22 mouse cellular contexts compared by ENCODE assay signal in the genomic region with DNA sequence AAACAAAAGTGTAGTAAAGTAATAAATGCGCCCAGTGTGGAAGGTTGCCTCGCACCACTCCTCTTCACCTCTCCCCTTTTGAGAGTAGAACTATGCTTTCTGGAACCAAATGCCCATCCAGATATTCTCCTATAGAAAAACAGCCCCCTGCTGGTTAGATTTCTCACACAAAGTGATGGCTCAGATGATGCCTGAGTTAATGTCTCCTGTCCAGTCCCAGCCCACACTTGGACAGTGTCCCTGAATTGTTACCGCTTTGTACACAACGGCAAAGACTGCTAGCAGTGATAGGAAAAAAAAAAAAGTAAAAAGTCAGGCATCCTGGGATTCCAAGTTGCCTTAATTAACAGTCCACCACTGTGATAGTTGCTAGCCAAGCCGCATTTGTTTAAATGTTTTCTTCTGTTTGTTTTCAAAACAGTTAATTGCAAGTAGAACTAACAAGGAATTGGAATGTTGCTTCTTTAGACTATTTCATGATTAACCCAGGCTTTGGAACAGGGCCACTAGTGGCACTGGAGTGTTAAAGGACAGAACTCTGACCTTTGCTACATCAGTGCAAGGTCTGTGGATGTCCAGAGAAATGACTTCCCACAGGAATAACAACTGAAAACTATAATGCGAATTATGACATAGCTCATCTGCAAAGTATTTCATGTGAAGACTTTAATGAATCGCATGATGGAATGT. TPM values are rescaled to one million over a fixed set of nuclear protein-coding genes. Genes with fewer than 3 reads are reported as not detected.
A peak's percentile ranks its signal among the peaks of the same experiment; 100 is the strongest.
DNase-seq lines count a peak whose midpoint lies in the region; ATAC-seq and TF ChIP-seq lines count a peak whose summit lies in the region.
"Had no signal": no experiment of that assay in that cellular context is flagged by ENCODE, and none has a peak within 500 bp of the region (broad histone marks: within the 10 kb centered on the region; RNA-seq: fewer than 3 reads in every experiment).

No protein-coding gene starts in this region.

- peak; percentile 8; the same call in 1 of the 2 replicates for TF ChIP-seq CTCF in lung, embryonic 14.5 days (IDR thresholded peaks at IDR 0.05; ENCODE audit: low read depth)
- peak; percentile 40; the same call in 1 of the 2 replicates for TF ChIP-seq CTCF in kidney, postnatal 0 days (IDR thresholded peaks at IDR 0.05; ENCODE audit: low read depth)

- H3K4me3 ChIP-seq in lung, embryonic 14.5 days (ENCODE audit: low read depth, low read length) = no peak overlapping the region
- H3K4me3 ChIP-seq in kidney, postnatal 0 days (replicated peaks; ENCODE audit: low read depth, low read length) = no peak overlapping the region
- H3K4me3 ChIP-seq: forebrain, embryonic 10.5 days; midbrain, embryonic 12.5 days had no signal

- no peaks in the 10 kb centered on the region for H3K36me3 ChIP-seq in lung, embryonic 14.5 days (ENCODE audit: insufficient read depth)
- H3K36me3 ChIP-seq in kidney, postnatal 0 days (ENCODE audit: insufficient read depth, low read length) = no peaks in the 10 kb centered on the region
- H3K36me3 ChIP-seq: forebrain, embryonic 10.5 days; midbrain, embryonic 12.5 days had no signal

- WGBS in lung, embryonic 14.5 days = 73% methylated on average over 7 of the region's 7 CpGs
- WGBS in kidney, postnatal 0 days = 67% methylated on average over 7 of the region's 7 CpGs

- no peaks in the 10 kb centered on the region for H3K27me3 ChIP-seq in lung, embryonic 14.5 days (ENCODE audit: insufficient read depth, low read length)
- no peaks in the 10 kb centered on the region for H3K27me3 ChIP-seq in kidney, postnatal 0 days (ENCODE audit: insufficient read depth, low read length)
- H3K27me3 ChIP-seq: CH12.LX; midbrain, embryonic 12.5 days had no signal

- H3K4me2 ChIP-seq in lung, embryonic 14.5 days = no peak overlapping the region
- no peak overlapping the region for H3K4me2 ChIP-seq in kidney, postnatal 0 days (ENCODE audit: low read length)
- H3K4me2 ChIP-seq: heart, embryonic 11.5 days; midbrain, embryonic 12.5 days had no signal

- ATAC-seq in lung, embryonic 14.5 days (ENCODE audit: insufficient read depth) = no peak
- no peak for ATAC-seq in kidney, postnatal 0 days (replicated peaks; ENCODE audit: low FRiP score, low read depth)
- ATAC-seq: activated CD4-positive, CD25-positive, alpha-beta regulatory T cell, adult 4 months; hindbrain, postnatal 0 days had no signal

- H3K27ac ChIP-seq in lung, embryonic 14.5 days (ENCODE audit: low read depth) = no peak overlapping the region
- no peak overlapping the region for H3K27ac ChIP-seq in kidney, postnatal 0 days
- H3K27ac ChIP-seq: forebrain, embryonic 10.5 days; hindbrain, postnatal 0 days; midbrain, embryonic 12.5 days had no signal

- no peaks in the 10 kb centered on the region for H3K9me3 ChIP-seq in lung, embryonic 14.5 days (ENCODE audit: low read depth, low read length)
- H3K9me3 ChIP-seq in kidney, postnatal 0 days (replicated peaks; ENCODE audit: low read length) = no peaks in the 10 kb centered on the region
- H3K9me3 ChIP-seq: forebrain, embryonic 10.5 days; midbrain, embryonic 12.5 days had no signal

- H3K9ac ChIP-seq in lung, embryonic 14.5 days = no peak overlapping the region
- no peak overlapping the region for H3K9ac ChIP-seq in kidney, postnatal 0 days (ENCODE audit: low read depth, low read length)
- H3K9ac ChIP-seq: midbrain, embryonic 12.5 days had no signal

- peak; percentile 25 for DNase-seq in adrenal gland, postnatal 10 days
- no peak for DNase-seq in adrenal gland, postnatal 25 days
- peak; percentile 43 for DNase-seq in lung, embryonic 14.5 days
- no peak for DNase-seq in lung, postnatal 25 days (ENCODE audit: low spot score)
- peak; percentile 21 for DNase-seq in kidney, postnatal 0 days (ENCODE audit: low spot score)
- peak; percentile 4 for DNase-seq in lung, postnatal 36 days
- DNase-seq in frontal cortex, postnatal 36 days (ENCODE audit: low spot score in 2 of 2) = no peak
- no peak for DNase-seq in heart, adult 9 months (ENCODE audit: low spot score in 2 of 2)
- DNase-seq: cerebellum, adult 11 months; cerebellum, postnatal 36 days; gastrocnemius, postnatal 25 days; left cerebral cortex, postnatal 4 days; right cerebral cortex, adult 18-20 months; thymus, postnatal 25 days had no signal

- no peaks in the 10 kb centered on the region for H3K4me1 ChIP-seq in lung, embryonic 14.5 days (ENCODE audit: insufficient read depth)
- H3K4me1 ChIP-seq in kidney, postnatal 0 days (replicated peaks; ENCODE audit: insufficient read depth, low read length) = no peaks in the 10 kb centered on the region
- H3K4me1 ChIP-seq: forebrain, embryonic 10.5 days; midbrain, embryonic 12.5 days had no signal

RNA-seq across cellular contexts. Expression of a gene that starts 29.7 kb away (rescaled TPM):
- 1 to 10 TPM in 1 of 2 experiments, under 1 TPM in 1; 0.72 to 3.7 TPM for total RNA-seq in adrenal gland, postnatal 10 days (2021)
- 0.09 and 0.48 TPM in 2 replicates for total RNA-seq in adrenal gland, postnatal 25 days (2021)
- 0.03 TPM in 1 of 2 replicates, not detected in the other for polyA plus RNA-seq in lung, embryonic 14.5 days (2014; fragmentation: Nextera tagmentation; extraction: Ambion mirVana)
- 0.04 TPM in 2 replicates for polyA plus RNA-seq in kidney, postnatal 0 days (2015; fragmentation: Nextera tagmentation; extraction: Ambion mirVana)
- total RNA-seq: CH12.LX; layer of hippocampus, postnatal 10 days; left cerebral cortex, postnatal 4 days had no signal
- polyA plus RNA-seq: activated CD4-positive, CD25-positive, alpha-beta regulatory T cell, adult 4 months; spleen, adult 2 months had no signal

Comparison
In these comparisons a context has a peak if more than half of its experiments do, and no peak if none do; other contexts are left out.
1. DNase-seq: peak in adrenal gland, postnatal 10 days (single experiment), lung, embryonic 14.5 days (single experiment), kidney, postnatal 0 days (single experiment) and lung, postnatal 36 days (single experiment); none in adrenal gland, postnatal 25 days (single experiment), lung, postnatal 25 days (single experiment), frontal cortex, postnatal 36 days (0 of 2) and heart, adult 9 months (0 of 2).